Mouse (Mus musculus): ENCODE measurements around the gene Gcn1l1. TPM values are rescaled to one million over a fixed set of nuclear protein-coding genes. Genes with fewer than 3 reads are reported as not detected.
"Not testable (repeated sequence)": the region's sequence is repeated elsewhere in the genome, so short reads cannot be mapped to it uniquely, and the experiment has no call there.

The Gcn1l1 gene
- polyA plus RNA-seq, 1 experiment from 2014 or later, result 35.1 TPM

GRCm38 (mm10) chr5:115577686-115578085, 12.6 kb downstream of the Gcn1l1 start:
- peaks cover 48% of the 10 kb centered on the region for H3K36me3 ChIP-seq (ENCODE audit: control insufficient read depth, insufficient read depth, low read length)
- H3K4me3 ChIP-seq (replicated peaks; ENCODE audit: low read length); H3K9me3 ChIP-seq (replicated peaks; ENCODE audit: control insufficient read depth, low read length); H3K9ac ChIP-seq (ENCODE audit: low read length); ATAC-seq (ENCODE audit: insufficient read depth, low FRiP score); H3K4me2 ChIP-seq (ENCODE audit: low read depth, low read length); H3K4me1 ChIP-seq (ENCODE audit: control insufficient read depth, insufficient read depth, low read length); H3K27me3 ChIP-seq (ENCODE audit: control insufficient read depth, insufficient read depth, low read length); H3K27ac ChIP-seq (ENCODE audit: low read length): not testable (repeated sequence)
- 94% methylated on average over 4 of the region's 4 CpGs for WGBS

GRCm38 (mm10) chr5:115578922-115579321, 13.9 kb downstream of the Gcn1l1 start:
- no peak for ATAC-seq (ENCODE audit: insufficient read depth, low FRiP score)
- WGBS, result 92% methylated on average over 14 of the region's 14 CpGs

GRCm38 (mm10) chr5:115579363-115579762, 14.3 kb downstream of the Gcn1l1 start:
- Histone ChIP-seq H3K9ac (ENCODE audit: low read length) (no peak overlapping the region), H3K9me3 (replicated peaks; ENCODE audit: control insufficient read depth, low read length) (peaks cover 10% of the 10 kb centered on the region), H3K27me3 (ENCODE audit: control insufficient read depth, insufficient read depth, low read length) (no peaks in the 10 kb centered on the region), H3K4me1 (ENCODE audit: control insufficient read depth, insufficient read depth, low read length) (no peaks in the 10 kb centered on the region), H3K4me3 (replicated peaks; ENCODE audit: low read length) (no peak overlapping the region), H3K4me2 (ENCODE audit: low read depth, low read length) (no peak overlapping the region), H3K27ac (ENCODE audit: low read length) (no peak overlapping the region), H3K36me3 (ENCODE audit: control insufficient read depth, insufficient read depth, low read length) (peaks cover 56% of the 10 kb centered on the region)
- ATAC-seq (ENCODE audit: insufficient read depth, low FRiP score), result no peak
- 86% methylated on average over 5 of the region's 5 CpGs for WGBS

More at GRCm38 (mm10) chr5:115578922-115579321, 13.9 kb downstream of the Gcn1l1 start:
- Histone ChIP-seq H3K4me2 (ENCODE audit: low read depth, low read length) (no peak overlapping the region), H3K4me1 (ENCODE audit: control insufficient read depth, insufficient read depth, low read length) (no peaks in the 10 kb centered on the region), H3K4me3 (replicated peaks; ENCODE audit: low read length) (no peak overlapping the region), H3K36me3 (ENCODE audit: control insufficient read depth, insufficient read depth, low read length) (peaks cover 56% of the 10 kb centered on the region), H3K27me3 (ENCODE audit: control insufficient read depth, insufficient read depth, low read length) (no peaks in the 10 kb centered on the region), H3K27ac (ENCODE audit: low read length) (no peak overlapping the region), H3K9me3 (replicated peaks; ENCODE audit: control insufficient read depth, low read length) (peaks cover 10% of the 10 kb centered on the region), H3K9ac (ENCODE audit: low read length) (no peak overlapping the region)

- ATAC-seq (ENCODE audit: insufficient read depth, low FRiP score), result no peak
- no peak overlapping the region for H3K4me2 ChIP-seq (ENCODE audit: low read depth, low read length)
- WGBS, result 73% methylated on average over 14 of the region's 14 CpGs
- no peak overlapping the region for H3K9ac ChIP-seq (ENCODE audit: low read length)
- H3K4me3 ChIP-seq (replicated peaks; ENCODE audit: low read length), result no peak overlapping the region
- peaks cover 50% of the 10 kb centered on the region for H3K36me3 ChIP-seq (ENCODE audit: control insufficient read depth, insufficient read depth, low read length)
- H3K4me1 ChIP-seq (ENCODE audit: control insufficient read depth, insufficient read depth, low read length), result no peaks in the 10 kb centered on the region
- H3K9me3 ChIP-seq (replicated peaks; ENCODE audit: control insufficient read depth, low read length), result peaks cover 10% of the 10 kb centered on the region
- no peaks in the 10 kb centered on the region for H3K27me3 ChIP-seq (ENCODE audit: control insufficient read depth, insufficient read depth, low read length)
- no peak overlapping the region for H3K27ac ChIP-seq (ENCODE audit: low read length)
These were observed 15.4 kb downstream of the Gcn1l1 start for GRCm38 (mm10) chr5:115580229-115581001.

GRCm38 (mm10) chr5:115581662-115582061, 16.6 kb downstream of the Gcn1l1 start:
- no peak overlapping the region for H3K27ac ChIP-seq (ENCODE audit: low read length)

GRCm38 (mm10) chr5:115585616-115586015, 20.6 kb downstream of the Gcn1l1 start:
- Histone ChIP-seq H3K27ac (ENCODE audit: low read length) (no peak overlapping the region), H3K4me1 (ENCODE audit: control insufficient read depth, insufficient read depth, low read length) (no peaks in the 10 kb centered on the region), H3K4me2 (ENCODE audit: low read depth, low read length) (no peak overlapping the region), H3K9ac (ENCODE audit: low read length) (no peak overlapping the region), H3K9me3 (replicated peaks; ENCODE audit: control insufficient read depth, low read length) (peaks cover 10% of the 10 kb centered on the region), H3K36me3 (ENCODE audit: control insufficient read depth, insufficient read depth, low read length) (peaks cover 47% of the 10 kb centered on the region), H3K4me3 (replicated peaks; ENCODE audit: low read length) (no peak overlapping the region), H3K27me3 (ENCODE audit: control insufficient read depth, insufficient read depth, low read length) (no peaks in the 10 kb centered on the region)
- no peak for ATAC-seq (ENCODE audit: insufficient read depth, low FRiP score)
- WGBS, result 82% methylated on average over 12 of the region's 12 CpGs

More at GRCm38 (mm10) chr5:115581662-115582061, 16.6 kb downstream of the Gcn1l1 start:
- Histone ChIP-seq H3K4me2 (ENCODE audit: low read depth, low read length) (no peak overlapping the region), H3K9ac (ENCODE audit: low read length) (no peak overlapping the region), H3K9me3 (replicated peaks; ENCODE audit: control insufficient read depth, low read length) (peaks cover 10% of the 10 kb centered on the region), H3K4me3 (replicated peaks; ENCODE audit: low read length) (no peak overlapping the region), H3K4me1 (ENCODE audit: control insufficient read depth, insufficient read depth, low read length) (no peaks in the 10 kb centered on the region), H3K36me3 (ENCODE audit: control insufficient read depth, insufficient read depth, low read length) (peaks cover 45% of the 10 kb centered on the region), H3K27me3 (ENCODE audit: control insufficient read depth, insufficient read depth, low read length) (no peaks in the 10 kb centered on the region)
- ATAC-seq (ENCODE audit: insufficient read depth, low FRiP score), result no peak
- 95% methylated on average over 9 of the region's 9 CpGs for WGBS

GRCm38 (mm10) chr5:115586166-115586565, 21.1 kb downstream of the Gcn1l1 start:
- WGBS, result 93% methylated on average over 15 of the region's 15 CpGs
- Histone ChIP-seq H3K9me3 (replicated peaks; ENCODE audit: control insufficient read depth, low read length) (peaks cover 10% of the 10 kb centered on the region), H3K36me3 (ENCODE audit: control insufficient read depth, insufficient read depth, low read length) (peaks cover 41% of the 10 kb centered on the region), H3K4me2 (ENCODE audit: low read depth, low read length) (no peak overlapping the region), H3K4me1 (ENCODE audit: control insufficient read depth, insufficient read depth, low read length) (no peaks in the 10 kb centered on the region), H3K27ac (ENCODE audit: low read length) (no peak overlapping the region), H3K9ac (ENCODE audit: low read length) (no peak overlapping the region), H3K4me3 (replicated peaks; ENCODE audit: low read length) (no peak overlapping the region), H3K27me3 (ENCODE audit: control insufficient read depth, insufficient read depth, low read length) (no peaks in the 10 kb centered on the region)
- no peak for ATAC-seq (ENCODE audit: insufficient read depth, low FRiP score)

- no peak overlapping the region for H3K4me3 ChIP-seq (replicated peaks; ENCODE audit: low read length)
- no peak overlapping the region for H3K9ac ChIP-seq (ENCODE audit: low read length)
- H3K9me3 ChIP-seq (replicated peaks; ENCODE audit: control insufficient read depth, low read length), result peaks cover 10% of the 10 kb centered on the region
- no peak for ATAC-seq (ENCODE audit: insufficient read depth, low FRiP score)
- H3K36me3 ChIP-seq (ENCODE audit: control insufficient read depth, insufficient read depth, low read length), result peaks cover 35% of the 10 kb centered on the region
- H3K27me3 ChIP-seq (ENCODE audit: control insufficient read depth, insufficient read depth, low read length), result no peaks in the 10 kb centered on the region
- 96% methylated on average over 2 of the region's 2 CpGs for WGBS
- no peak overlapping the region for H3K4me2 ChIP-seq (ENCODE audit: low read depth, low read length)
- no peak overlapping the region for H3K27ac ChIP-seq (ENCODE audit: low read length)
- no peaks in the 10 kb centered on the region for H3K4me1 ChIP-seq (ENCODE audit: control insufficient read depth, insufficient read depth, low read length)
These were observed 21.7 kb downstream of the Gcn1l1 start for GRCm38 (mm10) chr5:115586780-115587179.

GRCm38 (mm10) chr5:115591028-115591427, 26.0 kb downstream of the Gcn1l1 start:
- Histone ChIP-seq H3K27ac (ENCODE audit: low read length) (no peak overlapping the region), H3K27me3 (ENCODE audit: control insufficient read depth, insufficient read depth, low read length) (no peaks in the 10 kb centered on the region), H3K36me3 (ENCODE audit: control insufficient read depth, insufficient read depth, low read length) (peaks cover 36% of the 10 kb centered on the region; the same call in 1 of the 2 replicates), H3K9ac (ENCODE audit: low read length) (no peak overlapping the region), H3K9me3 (replicated peaks; ENCODE audit: control insufficient read depth, low read length) (no peaks in the 10 kb centered on the region), H3K4me2 (ENCODE audit: low read depth, low read length) (no peak overlapping the region), H3K4me3 (replicated peaks; ENCODE audit: low read length) (no peak overlapping the region), H3K4me1 (ENCODE audit: control insufficient read depth, insufficient read depth, low read length) (no peaks in the 10 kb centered on the region)
- 75% methylated on average over 11 of the region's 11 CpGs for WGBS
- no peak for ATAC-seq (ENCODE audit: insufficient read depth, low FRiP score)
